29 mouse cellular contexts compared by ENCODE assay signal in the genomic region with DNA sequence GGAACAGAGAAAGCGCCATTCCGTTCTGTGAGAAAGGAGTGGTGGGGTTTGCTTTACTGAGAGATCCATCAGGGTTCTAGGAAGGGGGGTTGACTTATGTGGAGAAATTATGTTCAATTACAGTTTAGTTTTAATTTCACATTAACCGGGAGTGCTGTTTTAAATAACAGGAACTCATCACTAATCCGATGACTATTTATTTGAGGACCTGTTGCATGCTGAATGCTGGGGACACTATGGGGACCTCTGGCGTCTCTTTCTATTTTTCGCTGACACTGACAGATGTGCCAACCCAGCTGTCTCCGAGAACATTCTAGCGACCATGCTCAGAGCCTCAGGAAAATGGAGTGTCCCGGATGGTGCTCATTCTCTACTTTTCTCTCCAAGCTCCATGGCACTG.
"Had no signal": no experiment of that assay in that cellular context is flagged by ENCODE, and none has a peak within 500 bp of the region (broad histone marks: within the 10 kb centered on the region; RNA-seq: fewer than 3 reads in every experiment).

No protein-coding gene starts in this region.

- H3K4me1 ChIP-seq: limb, embryonic 15.5 days; liver, embryonic 12.5 days; liver, embryonic 13.5 days; liver, embryonic 15.5 days; megakaryocyte, embryonic 14.5 days had no signal

- H3K9ac ChIP-seq: limb, embryonic 12.5 days; limb, embryonic 13.5 days; limb, embryonic 15.5 days; liver, embryonic 12.5 days; liver, embryonic 13.5 days; liver, embryonic 14.5 days; liver, embryonic 15.5 days; liver, postnatal 0 days; lung, embryonic 14.5 days; lung, embryonic 15.5 days; midbrain, embryonic 12.5 days; midbrain, embryonic 13.5 days; neural tube, embryonic 12.5 days; neural tube, embryonic 13.5 days had no signal

- DNase-seq: liver; liver, embryonic 13.5 days; liver, postnatal 0 days; lung, adult 18-20 months; lung, adult 2 months; lung, embryonic 14.5 days; lung, postnatal 10 days; lung, postnatal 14 days; lung, postnatal 36 days; lung, postnatal 4 days had no signal

- H3K4me2 ChIP-seq: limb, embryonic 12.5 days; limb, embryonic 13.5 days; limb, embryonic 15.5 days; liver, embryonic 11.5 days; liver, embryonic 12.5 days; liver, embryonic 13.5 days; liver, embryonic 15.5 days; lung, embryonic 14.5 days; lung, embryonic 15.5 days; midbrain, embryonic 12.5 days; midbrain, embryonic 13.5 days; neural tube, embryonic 12.5 days; neural tube, embryonic 13.5 days had no signal

- H3K4me3 ChIP-seq: left cerebral cortex, adult 2 months; limb, embryonic 10.5 days; limb, embryonic 12.5 days; limb, embryonic 13.5 days; limb, embryonic 15.5 days; liver, embryonic 12.5 days; liver, embryonic 13.5 days; liver, embryonic 15.5 days; lung, embryonic 15.5 days; megakaryocyte, embryonic 14.5 days; midbrain, embryonic 10.5 days; midbrain, embryonic 12.5 days; midbrain, embryonic 13.5 days; myocyte; neural tube, embryonic 12.5 days; neural tube, embryonic 13.5 days had no signal

- H3K36me3 ChIP-seq: limb, embryonic 10.5 days; limb, embryonic 12.5 days; limb, embryonic 13.5 days; limb, embryonic 15.5 days; liver, embryonic 12.5 days; liver, embryonic 13.5 days; liver, embryonic 15.5 days; lung, embryonic 15.5 days; midbrain, embryonic 10.5 days; midbrain, embryonic 12.5 days; midbrain, embryonic 13.5 days; neural tube, embryonic 12.5 days; neural tube, embryonic 13.5 days had no signal

- H3K27ac ChIP-seq: left cerebral cortex, adult 2 months; limb, embryonic 10.5 days; limb, embryonic 12.5 days; limb, embryonic 13.5 days; limb, embryonic 15.5 days; liver, embryonic 12.5 days; liver, embryonic 13.5 days; liver, embryonic 14.5 days; liver, embryonic 15.5 days; lung, embryonic 15.5 days; macrophage; midbrain, embryonic 10.5 days; midbrain, embryonic 12.5 days; midbrain, embryonic 13.5 days; neural tube, embryonic 12.5 days had no signal

- H3K9me3 ChIP-seq: limb, embryonic 10.5 days; limb, embryonic 12.5 days; limb, embryonic 13.5 days; limb, embryonic 15.5 days; liver, embryonic 12.5 days; liver, embryonic 13.5 days; liver, embryonic 15.5 days; lung, embryonic 15.5 days; megakaryocyte, embryonic 14.5 days; midbrain, embryonic 10.5 days; midbrain, embryonic 12.5 days; midbrain, embryonic 13.5 days; neural tube, embryonic 12.5 days; neural tube, embryonic 13.5 days had no signal

- ATAC-seq: liver, embryonic 12.5 days; liver, postnatal 0 days; lung, postnatal 0 days had no signal

- H3K27me3 ChIP-seq: limb, embryonic 12.5 days; limb, embryonic 13.5 days; limb, embryonic 15.5 days; liver, embryonic 12.5 days; liver, embryonic 13.5 days; liver, embryonic 15.5 days; lung, embryonic 15.5 days; midbrain, embryonic 12.5 days; midbrain, embryonic 13.5 days; neural tube, embryonic 12.5 days; neural tube, embryonic 13.5 days had no signal
